Mouse (Mus musculus) stomach, postnatal 0 days (tissue): ENCODE measurements at regions not wholly inside any gene's neighbourhood (a gene's known extent, or its start where the extent isn't known, plus 50 kb on each side); places are given as distances from the start of the nearest gene placed in this dataset.
A peak's percentile ranks its signal among the peaks of the same experiment; 100 is the strongest.

Experiments used
- ATAC-seq: fragments of 200-750 bp; cut with Nextera tagmentation; 2 replicates; pipeline ENCODE4 v1.8.0; 2017; ENCODE audit not compliant: low FRiP score, low TSS enrichment
- DNase-seq: peaks from one replicate; pipeline ENCODE4 v3.0.0-alpha.2; 2016; ENCODE audit warnings: low spot score
- H3K27ac ChIP-seq: fragments of 300-500 bp; sonication (generic); replicated peaks from 2 replicates; pipeline ENCODE4 v1.5.1; 2014; ENCODE audit warnings: mild to moderate bottlenecking, control low read depth
- H3K27me3 ChIP-seq: fragments of 300-500 bp; sonication (generic); 2 replicates; pipeline ENCODE4 v1.6.1; 2014; ENCODE audit warnings: low read length; ENCODE audit not compliant: control insufficient read depth, insufficient read depth
- H3K36me3 ChIP-seq: fragments of 300-500 bp; sonication (generic); 2 replicates; pipeline ENCODE4 v1.6.1; 2014; ENCODE audit warnings: low read length, mixed read lengths; ENCODE audit not compliant: control insufficient read depth, insufficient read depth
- H3K4me1 ChIP-seq: fragments of 300-500 bp; sonication (generic); replicated peaks from 2 replicates; pipeline ENCODE4 v1.6.1; 2014; ENCODE audit warnings: antibody characterized with exemption; ENCODE audit not compliant: control insufficient read depth, insufficient read depth
- H3K4me2 ChIP-seq: fragments of 300-500 bp; sonication (generic); replicated peaks from 2 replicates; pipeline ENCODE4 v1.6.1; 2014; ENCODE audit warnings: low read depth, mild to moderate bottlenecking, control low read depth, moderate library complexity
- H3K4me3 ChIP-seq: fragments of 300-500 bp; sonication (generic); 2 replicates; pipeline ENCODE4 v1.5.1; 2014; ENCODE audit warnings: low read depth, low read length, control low read depth
- H3K9ac ChIP-seq: fragments of 300-500 bp; sonication (generic); 2 replicates; pipeline ENCODE4 v1.6.1; 2014; ENCODE audit warnings: mild to moderate bottlenecking, low read length, control low read depth, mixed read lengths
- H3K9me3 ChIP-seq: fragments of 300-500 bp; sonication (generic); 2 replicates; pipeline ENCODE4 v1.6.1; 2016; ENCODE audit warnings: low read length; ENCODE audit not compliant: control insufficient read depth
- CTCF ChIP-seq: IDR thresholded peaks from 2 replicates; pipeline ENCODE4 v1.5.1; 2016; ENCODE audit warnings: antibody characterized with exemption, low read depth, mild to moderate bottlenecking, moderate library complexity
- EP300 ChIP-seq: optimal IDR thresholded peaks from 2 replicates; pipeline ENCODE3; 2016; ENCODE audit warnings: antibody characterized with exemption
- WGBS: fragments of 180-500 bp; shearing (Covaris S2); extraction: QIAGEN DNeasy Blood & Tissue Kit; methylation state at CpG from one replicate; pipeline ENCODE4 v1.1.7; 2014; 5-methylcytosine and 5-hydroxymethylcytosine counted together

- H3K9ac ChIP-seq = no peak overlapping the region
Measured at GRCm38 (mm10) chrX:163812431-163812830, 51.3 kb upstream of the Rnf138rt1 start.

GRCm38 (mm10) chrX:163814806-163815205 is 53.7 kb upstream of the Rnf138rt1 start:
- WGBS = 43% methylated on average over 1 of the region's 1 CpGs
- TF ChIP-seq EP300 (no peak), CTCF (peak; percentile 59)
- no peaks in the 10 kb centered on the region for H3K36me3 ChIP-seq
- no peak for ATAC-seq
- no peak overlapping the region for H3K9ac ChIP-seq
- H3K27me3 ChIP-seq = no peaks in the 10 kb centered on the region
- DNase-seq = no peak
- H3K9me3 ChIP-seq = no peaks in the 10 kb centered on the region
- no peak overlapping the region for H3K4me3 ChIP-seq
- H3K4me2 ChIP-seq = no peak overlapping the region
- H3K4me1 ChIP-seq = no peaks in the 10 kb centered on the region
- no peak overlapping the region for H3K27ac ChIP-seq

More at GRCm38 (mm10) chrX:163812431-163812830, 51.3 kb upstream of the Rnf138rt1 start:
- no peak overlapping the region for H3K4me2 ChIP-seq
- no peaks in the 10 kb centered on the region for H3K27me3 ChIP-seq
- TF ChIP-seq EP300 (no peak), CTCF (no peak)
- no peak for DNase-seq
- H3K4me1 ChIP-seq = no peaks in the 10 kb centered on the region
- WGBS = 95% methylated on average over 1 of the region's 1 CpGs
- no peak overlapping the region for H3K27ac ChIP-seq
- no peak for ATAC-seq
- no peak overlapping the region for H3K4me3 ChIP-seq
- H3K9me3 ChIP-seq = no peaks in the 10 kb centered on the region
- no peaks in the 10 kb centered on the region for H3K36me3 ChIP-seq

- no peak overlapping the region for H3K9ac ChIP-seq
- H3K4me2 ChIP-seq = no peak overlapping the region
- no peaks in the 10 kb centered on the region for H3K36me3 ChIP-seq
- ATAC-seq (no peak), DNase-seq (no peak)
- no peaks in the 10 kb centered on the region for H3K27me3 ChIP-seq
- 77% methylated on average over 6 of the region's 6 CpGs for WGBS
- no peak overlapping the region for H3K4me3 ChIP-seq
- TF ChIP-seq CTCF = no peak
- no peak for TF ChIP-seq EP300
- H3K9me3 ChIP-seq = no peaks in the 10 kb centered on the region
- no peak overlapping the region for H3K27ac ChIP-seq
- H3K4me1 ChIP-seq = no peaks in the 10 kb centered on the region
Measured at GRCm38 (mm10) chrX:163822298-163822697, 61.2 kb upstream of the Rnf138rt1 start.

- H3K9ac ChIP-seq = no peak overlapping the region
- no peak overlapping the region for H3K4me2 ChIP-seq
- no peaks in the 10 kb centered on the region for H3K9me3 ChIP-seq
- 44% methylated on average over 3 of the region's 3 CpGs for WGBS
- no peak overlapping the region for H3K4me3 ChIP-seq
- no peak for DNase-seq
- no peaks in the 10 kb centered on the region for H3K27me3 ChIP-seq
- peak; percentile 51 for TF ChIP-seq CTCF
- no peak for TF ChIP-seq EP300
- 0 out of 2 replicates have a peak, but pooled peaks have one; percentile 38 for ATAC-seq
- no peaks in the 10 kb centered on the region for H3K36me3 ChIP-seq
- H3K4me1 ChIP-seq = no peaks in the 10 kb centered on the region
- H3K27ac ChIP-seq = no peak overlapping the region
Measured at GRCm38 (mm10) chrX:163827461-163827860, 66.3 kb upstream of the Rnf138rt1 start.

GRCm38 (mm10) chrX:163845408-163845807 is 63.4 kb upstream of the Ap1s2 start:
- H3K36me3 ChIP-seq = no peaks in the 10 kb centered on the region
- H3K4me3 ChIP-seq = no peak overlapping the region
- TF ChIP-seq EP300 = no peak
- no peak for TF ChIP-seq CTCF
- no peak overlapping the region for H3K4me2 ChIP-seq
- no peak overlapping the region for H3K9ac ChIP-seq
- DNase-seq (no peak), ATAC-seq (no peak)
- H3K27me3 ChIP-seq = no peaks in the 10 kb centered on the region
- 47% methylated on average over 1 of the region's 1 CpGs for WGBS
- H3K27ac ChIP-seq = no peak overlapping the region
- no peaks in the 10 kb centered on the region for H3K4me1 ChIP-seq
- H3K9me3 ChIP-seq = no peaks in the 10 kb centered on the region

- Histone ChIP-seq H3K4me3 (no peak overlapping the region), H3K27me3 (no peaks in the 10 kb centered on the region), H3K4me1 (no peaks in the 10 kb centered on the region), H3K27ac (no peak overlapping the region), H3K9me3 (no peaks in the 10 kb centered on the region), H3K36me3 (no peaks in the 10 kb centered on the region), H3K4me2 (no peak overlapping the region), H3K9ac (no peak overlapping the region)
- TF ChIP-seq EP300 (no peak), CTCF (no peak)
- ATAC-seq (no peak), DNase-seq (no peak)
- WGBS = 72% methylated on average over 3 of the region's 3 CpGs
Measured at GRCm38 (mm10) chrX:163846890-163847289, 61.9 kb upstream of the Ap1s2 start.
